Mouse (Mus musculus) ES-E14 (cell line): ENCODE measurements around the gene Rpl10a.

Source experiments
- CHD2 ChIP-seq: IDR thresholded peaks from 2 replicates; pipeline ENCODE4 v1.6.1; 2014; ENCODE audit warnings: mild to moderate bottlenecking, low read depth, low read length, inconsistent platforms
- MAFK ChIP-seq: IDR thresholded peaks from 2 replicates; pipeline ENCODE4 v1.6.1; 2014; ENCODE audit warnings: mild to moderate bottlenecking, low read depth, low read length, inconsistent platforms; ENCODE audit not compliant: insufficient read depth

DNA sequence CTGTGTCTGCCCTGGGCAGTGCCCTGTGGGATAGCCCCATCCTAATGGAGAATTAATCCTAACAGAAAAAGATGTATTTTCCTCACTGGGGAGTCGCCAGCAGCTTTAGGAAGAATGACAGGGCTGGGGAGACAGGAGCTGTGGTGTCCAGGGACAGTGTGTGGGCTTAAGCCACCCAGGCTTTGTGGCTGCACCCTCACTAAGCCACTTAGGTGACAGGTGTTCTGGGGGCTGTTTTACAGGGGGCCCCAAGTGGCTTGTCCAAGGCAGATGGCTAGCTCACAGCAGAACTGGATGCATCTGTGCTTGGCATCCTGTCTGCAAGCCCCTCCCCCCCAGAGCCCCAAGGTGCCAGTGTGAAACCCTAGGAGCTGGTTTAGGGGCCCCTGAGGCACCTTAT is 43.7 kb downstream of the Rpl10a start:
- no peak for TF ChIP-seq CHD2
- no peak for TF ChIP-seq MAFK
